Mouse (Mus musculus): ENCODE results near the gene Dnajb1. TPM values are rescaled to one million over a fixed set of nuclear protein-coding genes. Genes with fewer than 3 reads are reported as not detected.
A peak's percentile ranks its signal among the peaks of the same experiment; 100 is the strongest.

Dnajb1 gene
- polyA plus RNA-seq, 1 experiment from 2014 or later = 31.6 TPM

DNA sequence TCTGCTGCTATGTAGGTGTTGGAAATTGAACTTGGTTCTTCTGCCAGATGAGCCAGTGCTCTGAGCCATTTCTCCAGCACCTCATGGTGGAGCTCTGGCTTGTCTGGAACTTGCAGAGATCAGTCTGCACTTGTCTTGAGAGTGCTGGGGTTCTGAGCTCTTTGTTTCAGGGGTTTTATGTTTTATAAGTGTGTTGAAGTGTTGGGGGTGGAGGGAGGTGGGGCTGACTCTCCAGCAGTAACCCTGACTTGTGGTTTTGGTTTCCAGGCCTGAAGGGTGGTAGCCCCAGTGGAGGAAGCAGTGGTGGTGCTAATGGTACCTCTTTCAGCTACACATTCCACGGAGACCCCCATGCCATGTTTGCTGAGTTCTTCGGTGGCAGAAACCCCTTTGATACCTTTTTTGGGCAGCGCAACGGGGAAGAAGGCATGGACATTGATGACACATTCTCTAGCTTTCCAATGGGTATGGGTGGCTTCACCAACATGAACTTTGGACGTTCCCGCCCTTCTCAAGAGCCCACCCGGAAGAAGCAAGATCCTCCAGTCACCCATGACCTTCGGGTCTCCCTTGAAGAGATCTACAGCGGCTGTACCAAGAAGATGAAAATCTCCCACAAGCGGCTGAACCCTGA lies 1.7 kb downstream of the Dnajb1 start:
- peak overlapping the region; percentile 78 for H3K4me2 ChIP-seq (ENCODE audit: low read depth, low read length)
- H3K36me3 ChIP-seq (replicated peaks; ENCODE audit: insufficient read depth, low read length) = peaks cover 46% of the 10 kb centered on the region
- peak overlapping the region; percentile 95 for H3K4me3 ChIP-seq (ENCODE audit: low read depth, low read length)
- TF ChIP-seq EP300 (IDR thresholded peaks at IDR 0.05; ENCODE audit: low read depth) (no peak), CTCF (IDR thresholded peaks at IDR 0.05; ENCODE audit: low read depth) (no peak)
- H3K9ac ChIP-seq (replicated peaks) = peak overlapping the region; percentile 95
- peaks cover 16% of the 10 kb centered on the region for H3K4me1 ChIP-seq (ENCODE audit: insufficient read depth)
- DNase-seq (no peak), ATAC-seq (no peak)
- 80% methylated on average over 10 of the region's 10 CpGs for WGBS (ENCODE audit: insufficient replicate concordance)
- no peaks in the 10 kb centered on the region for H3K27me3 ChIP-seq (ENCODE audit: insufficient read depth, low read length)
- H3K9me3 ChIP-seq (ENCODE audit: low read length) = no peaks in the 10 kb centered on the region
- no peak overlapping the region for H3K27ac ChIP-seq (ENCODE audit: low read depth)

DNA sequence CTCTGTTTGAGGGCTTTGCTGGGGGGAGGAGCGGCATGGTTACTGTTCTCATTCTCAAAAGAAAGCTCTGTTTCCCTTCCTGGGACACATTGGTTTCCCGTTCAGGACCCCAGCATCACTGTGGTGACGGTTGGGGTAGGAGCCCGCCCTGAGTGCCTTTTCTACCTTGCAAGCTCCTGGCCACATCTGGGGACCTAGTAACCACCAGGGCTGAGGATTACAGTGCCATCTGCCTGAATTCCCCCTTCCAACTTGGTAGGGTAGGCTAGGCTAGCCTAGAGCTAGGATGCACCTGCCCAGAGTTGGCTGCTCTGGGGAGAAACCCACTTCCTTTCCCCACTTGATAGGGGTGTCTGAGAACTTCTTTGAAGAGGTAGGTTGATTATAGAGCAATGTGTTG lies 3.9 kb downstream of the Dnajb1 start:
- peaks cover 46% of the 10 kb centered on the region for H3K36me3 ChIP-seq (replicated peaks; ENCODE audit: insufficient read depth, low read length)
- TF ChIP-seq EP300 (IDR thresholded peaks at IDR 0.05; ENCODE audit: low read depth) = no peak

DNA sequence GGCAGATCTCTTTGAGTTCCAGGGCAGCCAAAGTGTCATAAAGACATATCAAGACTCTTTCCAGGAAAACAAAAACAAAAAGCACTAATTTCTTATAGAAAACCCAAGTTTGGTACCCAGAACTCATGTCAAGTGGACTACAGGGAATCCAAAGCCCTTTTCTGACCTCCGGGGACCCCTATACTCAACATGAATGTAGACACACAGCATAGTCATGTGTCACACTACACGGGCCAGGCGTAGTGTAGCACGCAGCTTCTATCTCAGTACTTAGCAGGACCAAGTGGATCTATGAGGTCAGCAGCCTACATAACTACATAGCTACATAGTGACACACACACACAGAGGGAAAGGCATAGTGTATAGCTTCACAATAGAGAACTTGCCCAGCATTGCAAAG lies 5.7 kb downstream of the Dnajb1 start:
- Histone ChIP-seq H3K9ac (replicated peaks) (no peak overlapping the region), H3K4me3 (ENCODE audit: low read depth, low read length) (no peak overlapping the region), H3K27me3 (ENCODE audit: insufficient read depth, low read length) (no peaks in the 10 kb centered on the region), H3K36me3 (replicated peaks; ENCODE audit: insufficient read depth, low read length) (peaks cover 46% of the 10 kb centered on the region), H3K4me2 (ENCODE audit: low read depth, low read length) (no peak overlapping the region), H3K9me3 (ENCODE audit: low read length) (no peaks in the 10 kb centered on the region), H3K27ac (ENCODE audit: low read depth) (no peak overlapping the region), H3K4me1 (ENCODE audit: insufficient read depth) (peaks cover 10% of the 10 kb centered on the region)
- TF ChIP-seq EP300 (IDR thresholded peaks at IDR 0.05; ENCODE audit: low read depth) (no peak), CTCF (IDR thresholded peaks at IDR 0.05; ENCODE audit: low read depth) (no peak)
- WGBS (ENCODE audit: insufficient replicate concordance) = 93% methylated on average over 4 of the region's 4 CpGs
- no peak for ATAC-seq
- no peak for DNase-seq

More for the DNA sequence above, 3.9 kb downstream of the Dnajb1 start:
- Histone ChIP-seq H3K4me1 (ENCODE audit: insufficient read depth) (peaks cover 14% of the 10 kb centered on the region), H3K9ac (replicated peaks) (no peak overlapping the region), H3K9me3 (ENCODE audit: low read length) (no peaks in the 10 kb centered on the region), H3K27me3 (ENCODE audit: insufficient read depth, low read length) (no peaks in the 10 kb centered on the region), H3K4me3 (ENCODE audit: low read depth, low read length) (no peak overlapping the region), H3K4me2 (ENCODE audit: low read depth, low read length) (no peak overlapping the region), H3K27ac (ENCODE audit: low read depth) (no peak overlapping the region)
- ATAC-seq (no peak), DNase-seq (peak; percentile 11)
- 90% methylated on average over 4 of the region's 4 CpGs for WGBS (ENCODE audit: insufficient replicate concordance)

DNA sequence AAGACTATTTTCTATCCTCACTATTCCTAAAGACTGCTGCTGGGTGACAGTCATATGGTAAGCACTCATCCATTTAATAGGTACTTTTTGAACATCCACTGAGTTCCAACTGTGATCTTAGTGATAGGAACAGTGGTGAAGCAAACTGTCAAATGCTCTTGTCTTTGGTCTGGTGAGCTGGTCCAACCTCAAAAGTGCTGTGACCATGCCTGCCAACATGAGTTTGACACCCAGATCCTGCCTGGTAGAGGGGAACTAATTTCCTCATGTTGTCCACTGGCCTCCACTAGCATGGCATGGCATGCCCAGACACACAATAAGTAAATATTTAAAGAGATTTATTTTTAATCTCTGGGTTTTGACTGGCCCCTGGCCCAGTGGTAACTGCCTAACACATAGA lies 8.6 kb downstream of the Dnajb1 start:
- TF ChIP-seq CTCF (IDR thresholded peaks at IDR 0.05; ENCODE audit: low read depth) (no peak), EP300 (IDR thresholded peaks at IDR 0.05; ENCODE audit: low read depth) (no peak)
- ATAC-seq = no peak
- Histone ChIP-seq H3K4me1 (ENCODE audit: insufficient read depth) (no peaks in the 10 kb centered on the region), H3K27me3 (ENCODE audit: insufficient read depth, low read length) (no peaks in the 10 kb centered on the region), H3K36me3 (replicated peaks; ENCODE audit: insufficient read depth, low read length) (peaks cover 25% of the 10 kb centered on the region), H3K9me3 (ENCODE audit: low read length) (no peaks in the 10 kb centered on the region), H3K4me3 (ENCODE audit: low read depth, low read length) (no peak overlapping the region), H3K27ac (ENCODE audit: low read depth) (no peak overlapping the region), H3K9ac (replicated peaks) (no peak overlapping the region), H3K4me2 (ENCODE audit: low read depth, low read length) (no peak overlapping the region)
- no peak for DNase-seq

DNA sequence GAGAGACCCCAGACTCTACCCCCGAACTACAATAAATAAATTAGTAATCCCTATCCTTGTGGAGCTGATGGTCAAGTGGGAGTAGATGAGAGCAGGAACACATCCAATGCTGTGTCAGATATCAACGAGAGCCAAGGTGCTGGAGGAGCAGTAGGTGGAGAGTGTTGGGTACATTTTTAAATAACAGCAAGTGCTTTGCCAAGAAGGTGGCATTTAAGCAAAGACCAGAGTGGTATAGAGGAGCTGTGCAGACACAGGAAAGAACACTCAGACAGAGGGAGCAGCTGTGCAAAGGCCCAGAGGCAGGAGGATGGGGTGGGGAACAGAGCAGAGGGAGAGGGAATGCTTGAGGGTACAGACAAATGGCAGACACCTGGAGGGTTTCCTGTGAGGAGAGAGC lies 9.1 kb downstream of the Dnajb1 start:
- WGBS (ENCODE audit: insufficient replicate concordance) = 80% methylated on average over 2 of the region's 2 CpGs
- Histone ChIP-seq H3K9ac (replicated peaks) (no peak overlapping the region), H3K36me3 (replicated peaks; ENCODE audit: insufficient read depth, low read length) (peaks cover 21% of the 10 kb centered on the region), H3K4me1 (ENCODE audit: insufficient read depth) (0 out of 2 replicates have a peak, but pooled peaks cover 1% of the 10 kb centered on the region), H3K27me3 (ENCODE audit: insufficient read depth, low read length) (no peaks in the 10 kb centered on the region), H3K4me3 (ENCODE audit: low read depth, low read length) (no peak overlapping the region), H3K4me2 (ENCODE audit: low read depth, low read length) (no peak overlapping the region), H3K9me3 (ENCODE audit: low read length) (no peaks in the 10 kb centered on the region), H3K27ac (ENCODE audit: low read depth) (no peak overlapping the region)
- no peak for TF ChIP-seq CTCF (IDR thresholded peaks at IDR 0.05; ENCODE audit: low read depth)
- DNase-seq (peak; percentile 6), ATAC-seq (no peak)

DNA sequence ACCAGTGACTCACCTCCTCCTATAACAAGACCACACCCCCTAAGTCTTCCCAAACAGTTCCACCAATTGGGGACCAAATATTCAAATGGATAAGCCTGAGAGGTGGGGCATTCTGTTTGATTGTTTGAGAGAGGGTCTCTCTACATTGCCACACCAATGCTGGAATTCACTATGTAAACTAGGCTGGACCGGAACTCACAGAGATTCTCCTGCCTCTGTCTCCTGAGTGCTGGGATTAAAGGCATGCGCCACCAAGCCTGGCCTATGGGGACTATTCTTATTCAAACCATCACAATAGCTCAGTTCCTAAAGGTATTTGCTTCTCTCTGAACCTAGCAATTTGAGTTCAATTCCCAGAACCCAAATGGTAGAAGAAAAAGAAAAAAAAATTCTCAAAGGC lies 10.6 kb downstream of the Dnajb1 start:
- Histone ChIP-seq H3K9ac (replicated peaks) (no peak overlapping the region), H3K36me3 (replicated peaks; ENCODE audit: insufficient read depth, low read length) (peaks cover 6% of the 10 kb centered on the region), H3K4me1 (ENCODE audit: insufficient read depth) (0 out of 2 replicates have a peak, but pooled peaks cover 4% of the 10 kb centered on the region), H3K27me3 (ENCODE audit: insufficient read depth, low read length) (no peaks in the 10 kb centered on the region), H3K4me2 (ENCODE audit: low read depth, low read length) (no peak overlapping the region), H3K27ac (ENCODE audit: low read depth) (no peak overlapping the region), H3K4me3 (ENCODE audit: low read depth, low read length) (no peak overlapping the region), H3K9me3 (ENCODE audit: low read length) (no peaks in the 10 kb centered on the region)
- WGBS (ENCODE audit: insufficient replicate concordance) = 86% methylated on average over 2 of the region's 2 CpGs
- DNase-seq (no peak), ATAC-seq (no peak)
- no peak for TF ChIP-seq CTCF (IDR thresholded peaks at IDR 0.05; ENCODE audit: low read depth)
